Comparison of ENCODE assay signal across 27 mouse cellular contexts in the genomic region with DNA sequence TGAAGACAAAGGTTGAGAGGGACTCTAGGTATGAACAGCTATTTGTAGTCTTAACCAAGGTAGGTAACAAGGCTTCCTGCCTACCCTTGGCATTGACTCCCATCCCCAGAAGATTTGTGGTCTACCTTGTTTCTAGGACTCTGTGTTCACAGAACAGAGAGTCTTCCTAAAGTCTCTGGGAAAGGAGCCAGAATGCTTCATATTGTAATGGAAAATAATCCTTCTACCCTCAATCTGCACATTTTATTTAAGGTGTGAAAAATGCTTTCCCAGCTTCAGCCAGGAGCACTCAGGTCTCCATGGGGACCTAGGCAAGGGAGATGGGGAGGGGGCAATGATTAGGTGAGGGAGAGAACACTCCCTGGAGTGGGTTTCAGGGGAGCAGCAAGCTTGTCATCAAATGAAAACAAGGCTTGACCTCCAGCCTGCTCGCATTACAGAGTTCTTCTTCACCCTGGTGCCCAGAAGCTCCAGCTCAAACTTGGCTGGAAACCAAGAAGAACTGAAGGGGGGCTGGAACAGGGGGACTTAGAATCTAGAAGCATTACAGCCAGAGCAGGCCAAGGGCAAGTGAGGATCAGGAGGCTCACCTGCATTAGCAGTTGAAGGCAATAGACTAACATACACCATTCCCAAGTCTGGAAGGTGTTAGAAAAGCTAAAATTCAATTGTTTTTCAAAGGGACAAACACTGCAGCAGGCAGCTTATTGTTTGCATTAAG.
DNase-seq lines count a peak whose midpoint lies in the region; ATAC-seq and TF ChIP-seq lines count a peak whose summit lies in the region.
"Had no signal": no experiment of that assay in that cellular context is flagged by ENCODE, and none has a peak within 500 bp of the region (broad histone marks: within the 10 kb centered on the region; RNA-seq: fewer than 3 reads in every experiment).

No protein-coding gene starts in this region.

- no peak overlapping the region for H3K4me3 ChIP-seq in kidney, embryonic 14.5 days (ENCODE audit: low read length)
- no peak overlapping the region for H3K4me3 ChIP-seq in kidney, postnatal 0 days (replicated peaks; ENCODE audit: low read depth, low read length)
- no peak overlapping the region for H3K4me3 ChIP-seq in limb, embryonic 15.5 days
- H3K4me3 ChIP-seq: embryonic facial prominence, embryonic 13.5 days; forebrain, embryonic 10.5 days; forebrain, embryonic 13.5 days; gastrocnemius, adult 2 months; hindbrain, embryonic 12.5 days; hindbrain, embryonic 15.5 days had no signal

- TF ChIP-seq CTCF in kidney, postnatal 0 days (IDR thresholded peaks at IDR 0.05; ENCODE audit: low read depth) = no peak

- H3K4me1 ChIP-seq in kidney, embryonic 14.5 days (ENCODE audit: control insufficient read depth, insufficient read depth, low read length) = no peaks in the 10 kb centered on the region
- no peaks in the 10 kb centered on the region for H3K4me1 ChIP-seq in kidney, postnatal 0 days (replicated peaks; ENCODE audit: insufficient read depth, low read length)
- peaks cover 5% of the 10 kb centered on the region; the same call in 1 of the 2 replicates for H3K4me1 ChIP-seq in limb, embryonic 15.5 days
- H3K4me1 ChIP-seq: forebrain, embryonic 10.5 days; forebrain, embryonic 13.5 days; hindbrain, embryonic 12.5 days; hindbrain, embryonic 15.5 days had no signal

- 5% methylated on average over 1 of the region's 1 CpGs for WGBS in kidney, embryonic 14.5 days
- WGBS in kidney, postnatal 0 days = 16% methylated on average over 1 of the region's 1 CpGs
- WGBS in limb, embryonic 15.5 days = 25% methylated on average over 1 of the region's 1 CpGs

- H3K4me2 ChIP-seq in kidney, embryonic 14.5 days (replicated peaks; ENCODE audit: low read depth, low read length) = no peak overlapping the region
- H3K4me2 ChIP-seq in kidney, postnatal 0 days (ENCODE audit: low read length) = no peak overlapping the region
- H3K4me2 ChIP-seq in limb, embryonic 15.5 days = no peak overlapping the region
- H3K4me2 ChIP-seq: embryonic facial prominence, embryonic 13.5 days; forebrain, embryonic 13.5 days; heart, embryonic 11.5 days; hindbrain, embryonic 12.5 days; hindbrain, embryonic 15.5 days had no signal

- no peak overlapping the region for H3K27ac ChIP-seq in kidney, embryonic 14.5 days (ENCODE audit: low read depth, low read length)
- no peak overlapping the region for H3K27ac ChIP-seq in kidney, postnatal 0 days
- H3K27ac ChIP-seq in limb, embryonic 15.5 days = 0 out of 2 replicates have a peak overlapping the region, but pooled peaks have one; percentile 4
- H3K27ac ChIP-seq: embryonic facial prominence, embryonic 13.5 days; forebrain, embryonic 10.5 days; forebrain, embryonic 13.5 days; gastrocnemius, adult 2 months; hindbrain, embryonic 12.5 days; hindbrain, embryonic 15.5 days had no signal

- H3K9ac ChIP-seq in kidney, embryonic 14.5 days (ENCODE audit: low read depth, low read length) = no peak overlapping the region
- no peak overlapping the region for H3K9ac ChIP-seq in kidney, postnatal 0 days (ENCODE audit: low read depth, low read length)
- H3K9ac ChIP-seq in limb, embryonic 15.5 days = no peak overlapping the region
- H3K9ac ChIP-seq: embryonic facial prominence, embryonic 13.5 days; forebrain, embryonic 13.5 days; hindbrain, embryonic 12.5 days; hindbrain, embryonic 15.5 days had no signal

- no peaks in the 10 kb centered on the region for H3K36me3 ChIP-seq in kidney, embryonic 14.5 days (ENCODE audit: control insufficient read depth, insufficient read depth, low read length)
- no peaks in the 10 kb centered on the region for H3K36me3 ChIP-seq in kidney, postnatal 0 days (ENCODE audit: insufficient read depth, low read length)
- no peaks in the 10 kb centered on the region for H3K36me3 ChIP-seq in limb, embryonic 15.5 days
- H3K36me3 ChIP-seq: embryonic facial prominence, embryonic 13.5 days; forebrain, embryonic 10.5 days; G1E; hindbrain, embryonic 12.5 days; hindbrain, embryonic 15.5 days had no signal

- H3K27me3 ChIP-seq in kidney, embryonic 14.5 days (ENCODE audit: control insufficient read depth, insufficient read depth, low read length) = no peaks in the 10 kb centered on the region
- H3K27me3 ChIP-seq in kidney, postnatal 0 days (ENCODE audit: insufficient read depth, low read length) = no peaks in the 10 kb centered on the region
- no peaks in the 10 kb centered on the region for H3K27me3 ChIP-seq in limb, embryonic 15.5 days
- H3K27me3 ChIP-seq: CH12.LX; embryonic facial prominence, embryonic 13.5 days; forebrain, embryonic 13.5 days; hindbrain, embryonic 12.5 days; hindbrain, embryonic 15.5 days; Patski had no signal

- no peak for DNase-seq in kidney, adult 8-10 months
- DNase-seq in kidney, postnatal 0 days (ENCODE audit: low spot score) = peak; percentile 42
- DNase-seq in kidney, postnatal 25 days = no peak
- DNase-seq in lung, postnatal 10 days = peak; percentile 5
- no peak for DNase-seq in lung, adult 18-20 months
- DNase-seq in cerebellum, adult 9-11 months = no peak
- DNase-seq: adrenal gland, adult 8-10 months; adrenal gland, postnatal 25 days; B cell, adult 2 months; cerebellum, adult 18-20 months; cerebellum, adult 9-10 months; cerebellum, postnatal 25 days; gastrocnemius, adult 2 months; gastrocnemius, postnatal 14 days; heart, adult 11 months had no signal

- H3K9me3 ChIP-seq in kidney, embryonic 14.5 days (ENCODE audit: control insufficient read depth, low read length) = no peaks in the 10 kb centered on the region; the same call in 1 of the 2 replicates
- no peaks in the 10 kb centered on the region for H3K9me3 ChIP-seq in kidney, postnatal 0 days (replicated peaks; ENCODE audit: low read length)
- no peaks in the 10 kb centered on the region for H3K9me3 ChIP-seq in limb, embryonic 15.5 days
- H3K9me3 ChIP-seq: G1E; hindbrain, embryonic 12.5 days; hindbrain, embryonic 15.5 days had no signal

- ATAC-seq in kidney, embryonic 14.5 days (ENCODE audit: low FRiP score, low TSS enrichment) = peak; percentile 77; the same call in 1 of the 2 replicates
- ATAC-seq in kidney, postnatal 0 days (replicated peaks; ENCODE audit: low FRiP score, low read depth) = 0 out of 2 replicates have a peak, but pooled peaks have one; percentile 25
- ATAC-seq in limb, embryonic 15.5 days (ENCODE audit: insufficient number of reproducible peaks, low FRiP score, low TSS enrichment, low read depth) = no peak
- ATAC-seq: forebrain, embryonic 13.5 days; forebrain, embryonic 16.5 days; Patski had no signal

Comparison
In these comparisons a context has a peak if more than half of its experiments do, and no peak if none do; other contexts are left out.
1. DNase-seq: peak in kidney, postnatal 0 days (single experiment) and lung, postnatal 10 days (single experiment); none in kidney, adult 8-10 months (0 of 2), kidney, postnatal 25 days (0 of 2), lung, adult 18-20 months (0 of 2) and cerebellum, adult 9-11 months (single experiment).